Mouse (Mus musculus) brain, adult 2 months (tissue): Measurements from ENCODE around the gene Lrig2.
"Not testable (repeated sequence)": the region's sequence is repeated elsewhere in the genome, so short reads cannot be mapped to it uniquely, and the experiment has no call there.

ENCODE experiments used
- DNase-seq: peaks from one replicate; pipeline ENCODE4 v3.0.0; 2011; ENCODE audit warnings: low read depth, low spot score

Gene Lrig2

GRCm38 (mm10) chr3:104431848-104432159 lies 79.9 kb downstream of the Lrig2 start:
- DNase-seq: no peak

- DNase-seq: peak; percentile 77
Observed at GRCm38 (mm10) chr3:104431156-104431847, 80.4 kb downstream of the Lrig2 start.

- DNase-seq: not testable (repeated sequence)
Observed at GRCm38 (mm10) chr3:104427354-104427753, 84.4 kb downstream of the Lrig2 start.

- peak; percentile 74 for DNase-seq
Observed at GRCm38 (mm10) chr3:104424346-104424745, 87.4 kb downstream of the Lrig2 start.

- DNase-seq: no peak
Observed at GRCm38 (mm10) chr3:104420929-104421328, 90.8 kb downstream of the Lrig2 start.

GRCm38 (mm10) chr3:104419990-104420389 lies 91.7 kb downstream of the Lrig2 start:
- no peak for DNase-seq

- DNase-seq: no peak
Observed at GRCm38 (mm10) chr3:104416806-104417205, 94.9 kb downstream of the Lrig2 start.

GRCm38 (mm10) chr3:104412482-104412881 lies 99.2 kb downstream of the Lrig2 start:
- DNase-seq: no peak

GRCm38 (mm10) chr3:104407506-104407905 lies 104.2 kb downstream of the Lrig2 start:
- DNase-seq: peak; percentile 66

GRCm38 (mm10) chr3:104403582-104403981 lies 108.1 kb downstream of the Lrig2 start:
- DNase-seq: peak; percentile 17

GRCm38 (mm10) chr3:104401176-104401575 lies 110.5 kb downstream of the Lrig2 start:
- peak; percentile 9 for DNase-seq

GRCm38 (mm10) chr3:104400126-104400525 lies 111.6 kb downstream of the Lrig2 start:
- DNase-seq: no peak

- DNase-seq: peak; percentile 88
Observed at GRCm38 (mm10) chr3:104399296-104400045, 112.2 kb downstream of the Lrig2 start.

GRCm38 (mm10) chr3:104397316-104397715 lies 114.4 kb downstream of the Lrig2 start:
- no peak for DNase-seq

GRCm38 (mm10) chr3:104396736-104397081 lies 115.0 kb downstream of the Lrig2 start:
- no peak for DNase-seq

- DNase-seq: peak; percentile 71
Observed at GRCm38 (mm10) chr3:104396067-104396735, 115.5 kb downstream of the Lrig2 start.

GRCm38 (mm10) chr3:104390072-104390471 lies 121.6 kb downstream of the Lrig2 start:
- no peak for DNase-seq

GRCm38 (mm10) chr3:104389449-104389848 lies 122.3 kb downstream of the Lrig2 start:
- no peak for DNase-seq

- DNase-seq: peak; percentile 68
Observed at GRCm38 (mm10) chr3:104385587-104385986, 126.1 kb downstream of the Lrig2 start.

- DNase-seq: peak; percentile 76
Observed at GRCm38 (mm10) chr3:104383681-104384341, 127.9 kb downstream of the Lrig2 start.

GRCm38 (mm10) chr3:104378228-104378627 lies 133.5 kb downstream of the Lrig2 start:
- DNase-seq: no peak

GRCm38 (mm10) chr3:104373907-104374306 lies 137.8 kb downstream of the Lrig2 start:
- peak; percentile 28 for DNase-seq
